Mouse (Mus musculus): ENCODE results near the gene Rfng. TPM values are rescaled to one million over a fixed set of nuclear protein-coding genes. Genes with fewer than 3 reads are reported as not detected.

Rfng gene
- 6.9 and 8.6 TPM in 2 replicates for polyA plus RNA-seq (2012; rRNA removed)

DNA sequence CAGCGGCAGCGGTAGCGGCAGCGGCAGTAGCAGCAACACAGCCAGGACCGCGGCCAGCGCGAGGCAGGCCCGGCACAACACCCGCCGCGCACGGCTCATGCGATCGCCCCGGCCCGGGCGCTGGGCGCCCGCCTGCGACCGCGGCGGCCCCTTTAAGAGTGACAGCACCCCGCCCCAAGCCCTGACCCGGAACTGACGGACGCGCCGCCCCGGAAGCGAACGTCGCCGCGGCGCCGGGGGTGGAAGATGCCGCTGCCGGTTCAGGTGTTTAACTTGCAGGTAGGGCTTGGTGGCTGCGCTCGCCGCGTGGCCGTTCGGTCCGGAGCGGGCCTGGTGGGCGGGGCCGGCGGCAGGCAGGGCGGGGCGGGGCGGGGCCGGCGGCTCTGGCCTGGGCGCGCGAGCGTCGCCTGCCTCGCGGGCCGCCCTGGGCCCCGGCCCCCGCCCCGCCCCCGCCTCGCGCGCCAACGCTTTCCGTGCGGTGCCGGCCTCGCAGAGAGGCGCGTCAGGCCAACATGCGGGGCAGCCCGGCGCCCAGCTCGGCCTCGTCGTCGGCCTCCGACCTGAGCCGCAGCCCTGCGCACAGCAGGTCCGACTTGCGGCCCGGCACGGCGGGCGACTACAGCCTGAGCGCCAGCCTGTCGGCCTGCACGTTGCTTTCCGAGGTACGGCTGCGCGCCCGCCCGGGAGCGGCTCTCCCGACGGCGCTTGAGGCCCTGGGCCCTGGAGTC is at the start of gene Rfng, which contains the start of gene Gps1:
Gene Rfng, minus strand, starts transcription at position 144 of the 728 bp plus-strand sequence.
Gene Gps1, plus strand, starts transcription at position 209 of the 728 bp plus-strand sequence.

DNA sequence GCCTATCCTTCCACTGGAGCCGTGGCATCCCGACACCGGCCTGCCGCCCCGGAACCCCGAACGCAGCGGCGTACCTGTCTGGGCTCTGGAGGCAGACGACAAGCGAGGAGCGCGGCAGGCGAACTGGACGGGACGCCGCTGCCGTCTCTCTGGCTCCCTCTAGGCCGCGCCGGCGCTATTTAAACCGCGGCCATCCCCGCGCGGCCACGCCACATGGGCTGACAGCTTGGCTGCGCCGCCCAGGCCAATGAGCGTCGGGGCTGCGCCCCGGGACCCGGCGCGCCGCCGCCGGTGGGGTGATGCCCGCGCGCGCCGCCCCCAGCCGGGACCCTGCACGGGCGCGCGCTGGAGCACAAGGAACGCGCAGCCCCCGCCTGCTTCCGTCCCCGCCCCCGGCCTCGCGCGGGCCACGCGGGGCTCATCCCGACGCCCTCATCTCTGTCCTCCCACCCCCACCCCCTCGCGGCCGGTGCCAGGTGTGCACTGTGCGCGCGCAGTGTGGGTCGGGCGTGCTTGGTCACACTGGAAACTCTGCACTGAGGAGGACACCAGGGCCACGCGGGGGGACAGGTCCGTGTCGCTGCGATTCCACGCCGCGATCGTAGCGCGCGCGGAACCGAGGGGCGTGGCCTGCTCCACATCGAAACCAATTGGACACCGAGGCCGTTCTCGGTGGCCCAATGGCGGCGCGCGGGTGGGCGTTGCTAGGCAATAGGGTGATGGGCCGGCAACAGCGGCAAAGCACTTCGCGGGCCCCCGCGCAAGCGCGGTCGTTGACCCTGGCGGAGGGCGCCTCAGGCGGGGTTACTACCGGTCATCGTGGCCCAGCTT is 40.2 kb upstream of the Rfng start, which contains the start of gene Fasn:
Gene Fasn, minus strand, starts transcription at position 592 of the 831 bp plus-strand sequence.

GRCm38 (mm10) chr11:120795756-120796613 is 12.0 kb upstream of the Rfng start, which contains the start of gene Dus1l:
Gene Dus1l, minus strand, starts transcription at chr11:120796403.

DNA sequence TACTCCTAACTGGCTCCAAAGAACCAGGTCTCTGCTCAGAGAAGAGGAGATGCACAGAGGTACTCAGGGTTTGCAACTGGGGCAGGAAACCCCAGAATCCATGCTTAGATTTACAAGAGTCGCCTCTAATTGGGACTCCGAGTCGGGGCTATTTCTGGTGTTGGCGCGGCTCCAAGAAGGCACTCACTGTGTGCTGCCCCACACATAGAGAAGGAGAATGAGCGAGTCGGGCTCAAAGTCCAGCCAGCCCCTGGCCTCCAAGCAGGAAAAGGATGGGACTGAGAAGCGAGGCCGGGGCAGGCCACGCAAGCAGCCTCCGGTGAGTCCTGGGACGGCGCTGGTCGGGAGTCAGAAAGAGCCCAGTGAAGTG is 21.4 kb downstream of the Rfng start, which contains the start of gene Hmga1b:
Gene Hmga1b, plus strand, starts transcription at position 123 of the 370 bp plus-strand sequence.

GRCm38 (mm10) chr11:120731858-120732680 is 51.9 kb downstream of the Rfng start, which contains the start of gene Cbr2:
Gene Cbr2, minus strand, starts transcription at chr11:120732114.

Other genes with a start within 250 kb of the Rfng start
- gene Mcrip1, start 234.5 kb downstream of the Rfng start, polyA plus RNA-seq (2012; rRNA removed): 25.4 and 28.5 TPM in 2 replicates
- gene Ppp1r27, start 233.1 kb downstream of the Rfng start, polyA plus RNA-seq (2012; rRNA removed): 0.14 TPM in 1 of 2 replicates, not detected in the other
- gene P4hb, start 211.0 kb downstream of the Rfng start, polyA plus RNA-seq (2012; rRNA removed): 239 and 240 TPM in 2 replicates
- 151 and 168 TPM in 2 replicates for gene Arhgdia, start 202.6 kb downstream of the Rfng start, polyA plus RNA-seq (2012; rRNA removed)
- gene Alyref, start 185.8 kb downstream of the Rfng start, polyA plus RNA-seq (2012; rRNA removed): 112 and 119 TPM in 2 replicates
- 49.9 and 56.0 TPM in 2 replicates for gene Anapc11, start 185.8 kb downstream of the Rfng start, polyA plus RNA-seq (2012; rRNA removed)
- gene Npb, start 175.7 kb downstream of the Rfng start, polyA plus RNA-seq (2012; rRNA removed): 4.6 and 5.4 TPM in 2 replicates
- gene Pcyt2, start 166.3 kb downstream of the Rfng start, polyA plus RNA-seq (2012; rRNA removed): 113 and 125 TPM in 2 replicates
- 27.4 and 30.1 TPM in 2 replicates for gene Sirt7, start 159.0 kb downstream of the Rfng start, polyA plus RNA-seq (2012; rRNA removed)
- 25.1 and 29.7 TPM in 2 replicates for gene Mafg, start 150.6 kb downstream of the Rfng start, polyA plus RNA-seq (2012; rRNA removed)
- gene Pycr1, start 140.4 kb downstream of the Rfng start, polyA plus RNA-seq (2012; rRNA removed): 4.4 and 4.5 TPM in 2 replicates
- 0.14 and 0.28 TPM in 2 replicates for gene Myadml2, start 136.0 kb downstream of the Rfng start, polyA plus RNA-seq (2012; rRNA removed)
- 0.22 and 0.43 TPM in 2 replicates for gene Notum, start 123.0 kb downstream of the Rfng start, polyA plus RNA-seq (2012; rRNA removed)
- 16.8 and 20.5 TPM in 2 replicates for gene Aspscr1, start 111.2 kb downstream of the Rfng start, polyA plus RNA-seq (2012; rRNA removed)
- 61.2 and 66.5 TPM in 2 replicates for gene Cenpx, start 70.5 kb downstream of the Rfng start, polyA plus RNA-seq (2012; rRNA removed)
- gene Lrrc45, start 70.3 kb downstream of the Rfng start, polyA plus RNA-seq (2012; rRNA removed): 8.6 and 8.7 TPM in 2 replicates
- 1.3 and 1.4 TPM in 2 replicates for gene Rac3, start 62.7 kb downstream of the Rfng start, polyA plus RNA-seq (2012; rRNA removed)
- gene Dcxr, start 56.9 kb downstream of the Rfng start, polyA plus RNA-seq (2012; rRNA removed): 9.4 and 10.1 TPM in 2 replicates
- 0.16 TPM in 1 of 2 replicates, not detected in the other for gene Cbr2, start 52.1 kb downstream of the Rfng start, polyA plus RNA-seq (2012; rRNA removed)
- gene Hmga1b, start 21.4 kb downstream of the Rfng start, polyA plus RNA-seq (2012; rRNA removed): 2.8 and 3.7 TPM in 2 replicates
- 61.2 and 70.7 TPM in 2 replicates for gene Gps1, start 65 bp upstream of the Rfng start, polyA plus RNA-seq (2012; rRNA removed)
- 30.8 and 33.4 TPM in 2 replicates for gene Dus1l, start 12.2 kb upstream of the Rfng start, polyA plus RNA-seq (2012; rRNA removed)
- 44.8 and 46.6 TPM in 2 replicates for gene Fasn, start 40.3 kb upstream of the Rfng start, polyA plus RNA-seq (2012; rRNA removed)
- 1.4 and 1.7 TPM in 2 replicates for gene Ccdc57, start 148.7 kb upstream of the Rfng start, polyA plus RNA-seq (2012; rRNA removed)
- gene Slc16a3, start 164.3 kb upstream of the Rfng start, polyA plus RNA-seq (2012; rRNA removed): 19.7 and 22.6 TPM in 2 replicates
- 25.7 and 28.4 TPM in 2 replicates for gene Csnk1d, start 207.1 kb upstream of the Rfng start, polyA plus RNA-seq (2012; rRNA removed)

Measured in liver, embryonic 14 days (tissue).